Mouse (Mus musculus): ENCODE measurements at regions not wholly inside any gene's neighbourhood (a gene's known extent, or its start where the extent isn't known, plus 50 kb on each side); places are given as distances from the start of the nearest gene placed in this dataset.

DNA sequence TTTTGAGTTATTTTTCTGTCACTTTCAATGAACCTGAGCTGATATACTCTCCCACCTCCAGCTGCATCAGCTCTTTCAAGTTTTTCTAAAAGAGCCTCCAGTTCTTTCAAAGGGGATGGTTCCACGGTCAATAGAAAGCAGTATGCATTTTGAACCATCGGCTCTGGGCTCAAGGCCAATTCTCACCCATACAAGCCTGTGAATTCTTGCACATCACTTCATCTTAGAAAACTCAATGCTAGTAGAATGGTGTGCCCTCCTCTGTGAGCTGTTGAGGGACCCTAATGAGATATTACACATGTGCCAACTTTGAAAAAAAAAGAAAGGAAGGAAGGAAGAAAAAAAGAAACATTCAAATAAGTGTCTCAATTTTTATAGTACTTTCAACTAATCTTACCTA, 72.6 kb downstream of the 1700129C05Rik start:
- TF ChIP-seq POLR2A (IDR thresholded peaks at IDR 0.05; ENCODE audit: borderline replicate concordance, insufficient read depth, low read length) (no peak), CTCF (IDR thresholded peaks at IDR 0.05; ENCODE audit: borderline replicate concordance, insufficient read depth, low read depth, low read length) (no peak)
